Mouse (Mus musculus): ENCODE results near the gene Chst11. TPM values are rescaled to one million over a fixed set of nuclear protein-coding genes. Genes with fewer than 3 reads are reported as not detected.

Chst11 gene
- total RNA-seq, 4 experiments from 2014 or later = 0.61 to 1.5 (median 1.2) TPM

DNA sequence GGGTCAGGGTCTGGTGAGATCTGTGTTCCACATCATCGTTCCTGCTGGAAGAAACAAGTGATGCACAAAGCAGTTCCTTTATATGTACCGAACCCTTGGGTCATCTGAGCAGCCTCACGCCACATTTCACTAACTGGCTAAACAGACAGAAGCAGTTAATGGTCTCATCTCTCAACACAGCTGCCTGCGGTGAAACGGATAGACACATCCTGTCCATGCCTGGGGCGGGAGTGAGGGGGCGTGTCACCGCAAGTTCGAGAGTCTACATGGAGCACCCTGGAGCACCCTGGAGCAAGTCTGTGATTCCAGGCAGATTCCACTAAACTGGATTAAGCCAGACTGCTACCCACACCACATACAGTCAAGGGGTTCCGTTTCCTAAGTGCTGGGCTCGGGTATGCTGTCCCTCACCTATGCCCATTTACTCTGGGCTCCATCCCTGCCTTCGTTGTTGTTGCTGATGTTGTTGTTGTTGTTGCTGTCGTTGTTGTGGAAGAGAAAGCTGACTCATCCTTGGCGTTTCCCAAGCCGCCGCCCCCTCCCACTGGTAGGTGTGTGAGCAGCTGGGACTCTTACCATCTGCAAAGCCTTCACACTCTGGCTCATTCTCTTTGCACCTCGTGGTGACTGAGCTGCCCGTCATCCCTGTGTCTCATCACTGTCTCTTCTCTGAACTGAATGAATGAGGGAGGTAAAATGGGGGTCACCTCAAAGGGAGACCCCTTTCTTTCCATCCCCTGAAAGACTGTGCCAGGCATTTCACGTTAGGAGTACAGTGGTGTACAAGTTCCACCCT is 86.7 kb downstream of the Chst11 start:
- DNase-seq (ENCODE audit: low spot score in 2 of 2) = no peak

DNA sequence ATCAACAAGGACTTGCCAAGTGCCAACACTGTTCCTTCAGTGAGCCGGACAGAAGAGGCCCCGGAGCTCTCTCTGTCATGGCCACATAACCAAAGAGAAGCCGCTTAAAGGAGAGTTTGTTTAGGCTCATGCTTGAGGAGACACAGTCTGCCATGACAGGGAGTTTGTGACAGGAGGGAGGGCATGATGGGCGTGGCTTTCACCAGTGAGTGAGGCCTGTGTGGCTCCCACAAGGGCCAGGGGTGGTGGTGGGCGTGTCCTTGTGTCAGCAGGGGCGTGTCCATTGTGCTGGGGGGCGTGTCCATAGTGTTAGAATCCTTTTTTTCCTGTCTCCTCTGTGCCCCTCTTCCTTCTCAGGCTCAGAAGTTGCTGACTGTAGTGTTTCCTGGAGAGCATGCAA is 87.8 kb downstream of the Chst11 start:
- no peak for DNase-seq (ENCODE audit: low spot score in 2 of 2)

DNA sequence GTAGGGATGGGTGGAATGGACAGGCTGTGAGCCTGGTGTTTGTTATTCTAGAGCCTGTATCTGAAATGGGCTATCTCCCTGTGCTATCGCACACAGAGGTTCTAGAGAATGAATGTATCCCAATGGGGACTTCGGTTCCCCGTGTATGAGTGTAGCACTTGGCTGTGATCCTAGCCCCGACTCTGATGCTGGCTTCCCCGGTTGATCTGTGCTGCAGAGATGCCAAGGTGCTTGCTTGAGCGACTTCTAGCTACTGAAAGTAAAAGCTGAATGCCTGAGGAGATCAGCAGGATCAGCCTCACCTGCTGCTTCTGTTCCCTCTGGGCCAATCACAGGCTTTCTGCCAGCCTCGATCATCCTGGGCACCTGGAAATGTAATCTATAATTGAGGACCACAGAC is 91.5 kb downstream of the Chst11 start:
- no peak for DNase-seq (ENCODE audit: low spot score in 2 of 2)

DNA sequence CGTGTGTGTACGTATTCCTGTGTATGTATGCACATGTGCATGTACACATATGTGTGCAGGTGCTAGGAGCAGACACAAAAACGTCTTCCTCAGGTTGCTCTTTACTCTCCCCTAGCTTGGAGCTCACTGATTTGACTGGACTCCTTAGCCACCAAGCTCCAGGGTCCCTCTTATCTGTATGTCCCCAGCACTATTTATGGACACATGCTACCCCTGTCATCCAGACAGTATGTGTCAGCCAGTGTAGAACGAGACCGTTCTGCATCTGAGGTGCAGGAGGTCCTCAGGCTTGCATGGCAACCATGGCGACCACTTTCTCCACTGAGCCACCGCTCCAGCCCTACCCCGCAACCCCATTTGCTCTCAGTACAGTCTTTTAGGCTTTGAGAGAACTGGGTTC is 93.4 kb downstream of the Chst11 start:
- no peak for DNase-seq (ENCODE audit: low spot score in 2 of 2)

DNA sequence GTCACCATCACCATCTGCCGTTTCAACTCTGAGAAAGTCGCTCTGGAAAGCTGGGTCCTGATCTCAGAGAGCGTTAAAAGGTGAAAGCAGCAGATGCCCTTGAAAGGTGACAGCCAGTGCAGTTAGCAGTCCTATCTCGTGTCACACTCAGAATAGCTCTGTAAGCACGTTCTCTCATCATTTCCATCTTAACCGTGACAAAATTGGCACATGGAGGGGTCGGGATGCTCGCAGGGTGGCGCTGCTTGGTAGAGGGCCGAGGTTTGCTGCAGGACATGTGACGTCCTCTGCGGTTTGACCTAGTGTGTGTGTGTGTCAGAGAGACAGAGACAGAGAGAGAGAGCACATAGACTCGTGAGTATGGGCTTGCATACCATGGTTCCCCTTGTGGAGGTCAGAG is 94.5 kb downstream of the Chst11 start:
- DNase-seq (ENCODE audit: low spot score in 2 of 2) = no peak

DNA sequence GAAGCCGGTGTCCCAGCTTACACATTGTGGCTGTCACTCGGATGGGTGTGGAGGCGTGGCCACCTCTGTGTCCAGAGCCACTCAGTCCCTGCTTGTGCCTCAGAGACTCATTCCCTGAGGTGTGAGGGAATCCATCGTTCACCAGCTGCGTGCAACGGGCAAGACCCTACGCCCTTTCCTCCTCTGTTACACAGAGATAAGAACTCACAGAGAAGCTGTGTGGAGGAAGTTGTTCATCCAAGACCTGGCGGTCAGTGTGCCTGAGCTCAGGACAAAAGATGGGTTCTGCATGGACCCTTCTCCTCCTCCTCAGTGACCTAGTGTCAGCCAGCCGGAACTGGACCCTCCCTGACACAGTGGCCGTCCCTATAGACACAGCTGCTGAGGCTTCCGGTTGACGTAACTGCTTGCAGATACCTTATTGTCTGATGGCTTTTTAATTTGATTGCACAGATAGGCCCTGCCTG is 95.0 kb downstream of the Chst11 start:
- DNase-seq (ENCODE audit: low spot score in 2 of 2) = no peak

DNA sequence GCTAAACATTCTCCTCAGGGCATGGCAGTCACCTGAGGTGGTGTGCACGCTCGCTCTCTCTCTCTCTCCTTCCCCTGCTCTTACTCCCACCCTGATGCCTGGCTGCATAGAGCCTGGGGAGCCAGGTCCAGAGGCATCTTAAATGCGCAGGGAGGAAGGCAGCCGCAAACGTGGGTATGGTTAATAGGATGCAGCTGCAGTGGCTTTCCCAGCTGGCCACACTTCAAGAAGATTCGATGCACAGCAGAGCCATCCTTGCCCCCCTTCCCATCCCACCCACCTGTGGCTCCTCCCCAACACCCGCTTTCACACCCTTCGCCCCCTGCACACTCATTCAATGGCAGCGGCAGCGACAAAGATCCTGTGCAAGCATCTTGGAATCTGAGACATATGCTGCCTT is 95.6 kb downstream of the Chst11 start:
- DNase-seq (ENCODE audit: low spot score in 2 of 2) = no peak

DNA sequence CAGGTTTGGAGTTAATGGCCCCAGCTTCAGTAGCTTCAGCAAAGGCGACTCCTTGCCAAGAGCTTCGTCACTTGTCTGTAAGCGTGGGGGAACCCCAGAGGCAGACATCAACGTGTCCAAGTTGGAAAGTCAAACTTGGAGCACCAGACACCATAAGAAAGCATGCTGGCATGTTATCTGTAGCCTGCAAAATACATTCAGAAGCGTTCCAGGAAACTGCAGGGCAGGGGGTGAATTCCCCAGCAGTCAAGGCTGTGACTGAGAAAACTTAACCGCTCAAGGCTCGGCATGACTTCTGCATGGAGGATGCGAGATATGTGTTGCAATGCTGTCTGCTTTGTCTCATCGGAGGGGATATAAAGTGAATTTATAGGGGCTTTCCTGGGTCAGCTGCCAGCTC is 98.6 kb downstream of the Chst11 start:
- no peak for DNase-seq (ENCODE audit: low spot score in 2 of 2)

DNA sequence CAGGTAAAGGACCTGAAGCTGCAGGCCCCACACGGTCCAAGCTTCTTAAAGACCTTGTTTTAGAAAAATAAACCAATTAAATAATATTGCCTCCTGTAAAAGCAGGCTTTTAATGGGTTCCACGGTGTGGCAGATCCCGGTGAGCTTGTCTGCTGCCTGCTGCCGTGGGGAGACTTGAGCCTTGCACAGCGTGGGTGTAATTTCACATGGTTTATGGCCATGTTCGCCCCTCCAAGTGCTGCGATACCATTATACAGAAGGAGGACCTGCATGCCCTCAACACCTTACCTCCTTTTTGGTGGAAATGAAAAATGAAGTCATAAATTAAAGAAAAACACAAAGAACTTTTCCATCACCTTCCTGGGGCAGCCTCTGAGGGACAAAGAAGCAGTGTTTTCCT is 103.0 kb downstream of the Chst11 start:
- DNase-seq (ENCODE audit: low spot score in 2 of 2) = no peak

DNA sequence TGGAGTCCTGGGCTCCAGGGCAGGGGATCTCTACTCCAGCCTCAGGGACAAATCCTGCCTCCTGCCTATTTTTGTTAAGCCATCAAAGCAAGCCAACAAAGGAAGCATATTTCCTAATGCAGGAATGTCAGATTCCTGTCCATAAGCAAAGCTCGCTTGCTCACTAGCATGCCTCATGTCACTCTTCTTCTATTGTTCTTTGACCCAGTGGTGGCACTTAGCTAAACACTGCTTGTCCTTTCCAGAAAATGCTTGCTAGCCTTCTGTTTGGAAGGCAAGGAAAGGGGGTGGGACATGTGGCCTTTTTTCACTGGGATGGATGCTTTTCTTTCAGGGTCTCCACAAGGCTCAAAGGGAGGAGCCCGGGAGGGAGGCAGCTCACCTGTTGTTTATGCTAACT is 103.5 kb downstream of the Chst11 start:
- DNase-seq (ENCODE audit: low spot score in 2 of 2) = no peak

DNA sequence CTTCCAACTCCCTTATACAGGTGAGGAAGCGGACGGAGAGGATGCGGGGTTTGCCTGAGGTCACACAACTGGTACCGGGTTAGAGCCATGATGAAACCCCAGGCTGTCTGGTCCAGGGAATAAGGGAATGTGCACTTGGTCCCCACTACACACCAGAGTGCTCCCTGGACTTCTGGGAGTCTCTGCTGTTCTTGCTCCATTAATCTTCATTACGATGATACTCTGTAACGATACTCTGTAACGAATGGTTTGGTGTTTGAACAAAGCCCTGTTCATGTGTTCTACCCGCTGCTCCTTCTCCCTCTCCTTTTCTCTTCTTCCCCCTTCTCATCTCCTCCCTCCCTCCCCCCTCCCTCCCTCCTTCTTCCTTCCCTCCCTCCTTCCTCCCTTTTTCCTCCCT is 104.9 kb downstream of the Chst11 start:
- no peak for DNase-seq (ENCODE audit: low spot score in 2 of 2)

DNA sequence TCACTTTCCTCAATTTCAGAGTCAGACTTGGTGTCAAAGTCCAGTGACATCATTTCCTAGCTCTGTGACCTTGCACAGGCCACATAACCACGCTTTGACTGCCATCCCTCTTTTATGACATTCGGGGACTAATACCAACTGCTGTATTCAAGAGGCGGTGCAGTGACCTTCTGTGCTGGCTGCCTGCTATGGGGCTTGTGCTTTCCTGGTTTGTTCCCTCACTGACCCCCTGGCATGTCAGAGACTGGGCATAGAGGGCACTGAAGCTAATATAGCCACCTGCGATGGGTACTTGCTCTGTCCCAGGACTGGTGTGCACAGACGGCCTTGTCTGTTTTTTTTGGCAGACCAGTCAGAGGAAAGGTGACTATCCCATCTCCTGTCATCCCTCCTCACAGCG is 108.4 kb downstream of the Chst11 start:
- DNase-seq (ENCODE audit: low spot score in 2 of 2) = no peak

DNA sequence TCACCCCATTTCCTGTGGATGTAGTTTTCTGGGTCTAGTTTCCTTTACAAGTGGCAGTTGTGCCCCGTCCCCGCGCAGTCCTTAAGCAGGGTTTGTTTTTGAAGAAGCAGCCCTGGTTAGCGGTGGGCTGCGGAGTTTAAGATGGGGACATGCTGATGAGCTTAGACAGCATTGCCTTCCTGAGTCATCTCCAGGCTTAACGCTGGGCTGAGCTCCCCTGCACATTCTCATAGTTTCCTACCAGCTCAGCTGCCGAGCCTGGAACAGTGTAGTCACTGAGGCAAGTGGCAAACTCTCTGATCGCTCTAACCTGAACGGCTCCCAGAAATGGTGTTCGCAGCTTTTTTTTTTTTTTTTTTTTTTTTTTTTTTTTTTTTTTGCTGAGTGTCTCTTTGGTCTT is 109.0 kb downstream of the Chst11 start:
- no peak for DNase-seq (ENCODE audit: low spot score in 2 of 2)

DNA sequence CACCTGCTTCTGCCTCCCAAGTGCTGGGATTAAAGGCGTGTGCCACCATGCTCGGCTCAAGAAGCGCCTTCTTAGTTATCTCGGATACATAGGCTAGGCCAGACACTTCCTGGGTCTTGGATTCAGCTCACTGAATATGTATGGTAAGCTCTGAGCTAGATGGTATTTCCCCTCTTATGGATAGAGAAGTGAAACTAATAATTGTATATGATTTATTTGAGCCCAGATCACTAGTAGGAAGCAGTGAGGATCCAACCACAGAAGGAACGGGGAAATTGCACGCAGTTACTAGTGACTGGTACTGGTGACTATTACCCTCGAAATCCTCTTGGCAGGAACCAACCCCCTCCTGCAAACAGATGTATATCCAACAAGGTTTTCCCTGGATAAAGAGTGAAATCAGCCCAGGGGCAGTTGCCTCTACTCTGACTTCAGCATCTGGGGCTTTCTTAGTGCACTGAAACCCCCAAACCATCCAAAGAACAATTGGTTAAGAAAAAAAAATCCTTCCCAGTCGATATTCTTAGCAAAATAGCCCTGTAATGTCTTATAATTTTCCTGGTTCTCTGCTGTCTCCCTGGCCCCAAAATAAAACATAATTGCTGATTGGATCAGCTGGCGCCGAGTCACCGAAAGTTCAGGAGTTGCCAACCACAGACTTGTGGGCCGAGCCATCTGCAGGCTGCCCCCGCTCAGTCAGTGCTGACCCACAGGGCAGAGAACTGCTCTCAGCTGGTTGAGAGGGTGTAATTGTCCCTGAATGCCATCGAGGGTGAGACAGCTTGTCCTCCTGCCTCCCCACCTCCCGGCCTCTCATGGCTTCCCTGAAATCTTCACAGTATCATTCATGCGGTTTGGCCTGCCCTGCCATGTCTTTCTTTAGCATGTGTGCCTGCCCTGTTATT is 109.8 kb downstream of the Chst11 start:
- no peak for DNase-seq (ENCODE audit: low spot score in 2 of 2)

DNA sequence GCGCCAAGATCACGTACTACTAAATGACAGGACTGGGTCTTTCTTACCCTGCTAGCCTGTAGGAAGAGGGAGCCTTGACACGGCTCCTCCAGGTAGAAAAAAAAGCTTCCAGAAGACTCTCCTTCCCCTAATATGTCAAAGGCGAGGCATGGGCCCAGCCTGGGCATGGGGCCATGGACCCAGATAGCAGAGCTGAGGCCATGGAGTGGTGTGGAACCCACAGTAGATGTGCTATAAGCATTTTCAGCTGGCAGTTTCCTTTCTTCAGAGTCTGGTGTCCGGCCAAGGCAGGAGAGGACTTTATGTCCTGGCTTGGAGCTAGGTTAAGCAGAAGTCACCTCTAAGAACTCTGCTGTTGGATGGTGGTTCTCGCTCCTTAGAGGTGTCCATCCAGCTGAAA is 111.0 kb downstream of the Chst11 start:
- no peak for DNase-seq (ENCODE audit: low spot score in 2 of 2)

DNA sequence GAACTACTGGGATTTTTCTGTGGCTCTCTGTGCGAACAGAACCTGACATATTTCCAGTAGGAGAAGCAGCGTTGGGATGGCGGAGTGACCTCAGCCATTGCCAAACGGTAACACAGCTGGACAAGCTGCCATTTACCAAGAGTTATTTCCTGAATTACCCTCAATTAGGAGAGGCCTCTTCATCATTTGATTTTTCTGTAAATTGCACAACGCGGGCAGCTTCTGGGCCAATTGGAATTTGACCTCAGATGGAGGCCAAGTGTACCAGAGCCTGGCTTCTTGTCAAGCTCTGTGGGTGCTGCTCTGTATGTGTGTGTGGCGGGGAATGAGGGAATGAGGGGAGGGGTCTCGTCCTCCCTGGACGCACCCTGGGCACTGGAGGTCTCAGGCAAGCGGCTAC is 113.6 kb downstream of the Chst11 start:
- DNase-seq (ENCODE audit: low spot score in 2 of 2) = no peak

DNA sequence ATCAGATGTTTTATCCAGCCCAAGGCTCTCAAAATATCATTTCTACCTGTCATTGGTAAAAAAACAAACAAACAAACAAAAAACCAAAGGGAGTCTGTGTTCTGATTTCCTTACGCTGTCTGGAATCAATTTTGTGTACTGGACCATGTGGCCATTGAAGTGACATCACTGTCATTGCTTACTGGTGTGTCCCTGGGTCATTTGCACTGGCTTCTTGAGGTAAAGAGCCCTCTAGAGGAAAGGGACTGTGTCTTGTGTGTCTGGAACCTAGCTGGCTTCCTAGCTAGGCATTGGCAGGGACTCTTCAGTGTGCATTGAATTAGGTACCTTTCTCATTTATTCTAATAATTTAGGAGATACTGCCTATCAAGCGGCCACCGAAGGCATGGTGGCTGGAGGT is 114.4 kb downstream of the Chst11 start:
- DNase-seq (ENCODE audit: low spot score in 2 of 2) = no peak

DNA sequence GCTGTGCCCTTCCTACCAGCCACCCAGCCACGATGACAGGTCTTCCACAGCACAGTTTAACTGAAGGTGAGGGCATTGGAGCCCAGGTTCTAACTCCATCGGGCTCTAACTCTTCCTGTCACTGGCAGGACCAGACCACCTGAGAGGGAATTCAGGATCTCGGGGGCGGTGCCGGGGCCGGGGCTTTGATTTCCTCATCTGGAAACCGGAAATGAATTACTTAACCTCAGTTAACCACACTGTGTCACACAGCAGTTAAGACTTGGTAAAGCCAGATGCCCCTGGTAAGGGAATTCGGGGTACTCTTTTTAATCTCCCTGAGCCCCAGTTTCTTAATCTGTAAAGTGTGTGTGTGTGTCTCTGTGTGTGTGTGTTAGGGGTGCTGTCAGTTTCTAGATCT is 115.6 kb downstream of the Chst11 start:
- DNase-seq (ENCODE audit: low spot score in 2 of 2) = no peak

DNA sequence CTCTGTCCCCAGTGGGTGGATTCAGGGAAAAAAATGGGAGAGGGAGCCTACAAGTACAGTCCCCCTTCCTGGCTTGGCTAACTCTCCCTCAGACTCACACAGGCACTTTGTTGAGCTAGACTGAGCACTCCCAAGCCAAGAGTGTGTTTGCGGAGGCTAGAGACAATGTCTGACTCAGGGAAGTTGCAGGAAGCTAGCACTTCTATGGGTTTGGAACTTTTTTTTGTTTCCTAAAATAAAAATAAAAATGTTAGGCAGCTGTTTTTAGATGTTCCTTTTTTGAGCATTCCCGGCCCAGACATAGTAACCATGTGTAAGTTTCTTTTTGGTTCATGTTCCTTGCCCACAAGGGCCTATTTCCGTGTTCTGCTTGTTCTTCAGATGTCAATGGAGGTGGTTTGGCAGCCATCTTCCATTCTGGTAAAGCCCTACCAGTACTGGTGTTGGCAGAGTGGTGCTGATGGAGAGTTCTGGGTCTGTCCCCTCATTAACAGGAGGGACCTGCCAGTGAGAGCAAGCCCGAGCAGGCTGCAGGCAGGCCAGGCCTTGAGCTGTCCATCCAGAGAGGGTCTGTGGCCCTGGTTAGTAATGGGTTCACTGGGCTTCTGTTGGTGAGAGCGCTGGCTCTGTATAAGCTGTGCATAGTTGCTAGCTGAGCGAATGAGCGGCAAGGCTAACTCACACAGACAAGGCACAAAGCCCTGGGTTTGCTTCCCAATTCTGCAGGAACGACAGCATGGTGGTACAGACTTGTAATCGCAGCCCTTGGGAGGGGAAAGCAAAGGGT is 116.3 kb downstream of the Chst11 start:
- no peak for DNase-seq (ENCODE audit: low spot score in 2 of 2)

DNA sequence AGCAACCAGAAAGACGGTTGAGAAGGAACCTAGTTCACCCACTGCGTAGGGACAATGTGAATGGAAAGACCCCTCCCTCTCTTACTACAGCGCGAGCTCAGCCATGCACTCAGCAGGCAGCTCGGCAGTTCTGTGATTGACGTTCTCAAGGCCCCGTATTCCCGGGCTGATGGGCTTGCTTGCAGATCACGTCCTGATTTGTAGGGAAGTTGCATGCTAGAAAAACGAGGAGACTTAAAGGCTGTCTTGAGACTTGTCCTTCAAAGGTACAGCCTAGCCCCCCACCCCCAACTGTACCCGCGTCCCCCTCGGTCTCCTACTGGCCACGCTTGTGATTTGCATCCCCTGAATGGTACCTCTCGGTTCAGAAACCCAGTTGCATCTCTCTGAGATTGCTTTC is 117.4 kb downstream of the Chst11 start:
- no peak for DNase-seq (ENCODE audit: low spot score in 2 of 2)

DNA sequence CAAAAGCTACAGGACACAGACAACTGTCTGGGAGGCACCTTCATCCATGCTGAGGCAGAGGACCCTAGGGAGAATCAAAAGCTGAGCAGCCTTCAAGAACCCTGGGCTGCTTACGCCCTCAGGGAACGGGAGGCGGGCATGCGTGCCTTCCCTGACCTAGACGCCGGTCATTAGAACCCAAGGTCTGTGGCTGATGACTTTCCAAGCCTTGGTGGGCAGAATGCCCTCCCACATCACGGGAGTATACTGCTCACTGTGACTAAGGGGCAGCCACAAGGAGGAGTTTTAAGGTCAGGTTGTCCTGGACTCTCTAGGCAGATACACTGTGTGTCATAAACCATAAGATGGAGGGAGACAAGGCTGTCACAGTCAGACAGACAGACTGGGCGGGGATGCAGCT is 118.9 kb downstream of the Chst11 start:
- DNase-seq (ENCODE audit: low spot score in 2 of 2) = no peak
